Mouse (Mus musculus): Measurements from ENCODE around the gene Stk10. TPM values are rescaled to one million over a fixed set of nuclear protein-coding genes. Genes with fewer than 3 reads are reported as not detected.

The Stk10 gene
- polyA plus RNA-seq, 1 experiment: 9.4 TPM

DNA sequence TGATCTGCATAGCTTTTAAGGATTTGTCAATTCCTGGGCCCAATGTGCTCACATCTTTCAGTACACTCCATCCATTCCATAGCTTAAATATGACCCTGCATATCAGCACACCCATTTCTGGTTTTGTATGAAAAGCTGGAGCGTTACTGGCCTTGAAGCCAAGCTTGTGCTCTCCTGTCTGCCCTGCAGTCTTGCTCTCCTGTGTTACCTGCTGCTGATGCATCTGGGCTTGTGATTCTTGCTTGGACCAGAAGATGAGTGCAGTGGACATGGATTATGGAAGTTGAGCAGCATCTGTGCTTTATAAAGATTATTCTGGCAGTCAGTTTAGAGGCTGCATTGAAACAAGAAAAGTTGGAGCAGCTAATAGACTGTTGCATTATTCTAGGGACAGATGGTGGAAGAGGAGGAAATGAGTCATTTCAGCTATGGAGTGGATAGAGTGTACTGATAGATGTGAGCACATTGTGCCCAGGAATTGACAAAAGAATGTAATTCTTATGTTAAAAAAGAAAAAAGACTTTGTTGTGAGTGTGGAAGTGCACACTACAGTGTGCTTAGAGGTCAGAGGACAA, 129.1 kb downstream of the Stk10 start:
- 82% methylated on average over 1 of the region's 1 CpGs for WGBS
- Histone ChIP-seq H3K27ac (ENCODE audit: insufficient read depth, low read depth, low read length) (no peak overlapping the region), H3K36me3 (ENCODE audit: control insufficient read depth, insufficient read depth, low read length) (no peaks in the 10 kb centered on the region), H3K4me3 (ENCODE audit: insufficient read depth, low read depth, low read length) (no peak overlapping the region), H3K4me1 (ENCODE audit: control insufficient read depth, insufficient read depth, low read length) (peaks cover 22% of the 10 kb centered on the region), H3K27me3 (replicated peaks; ENCODE audit: control insufficient read depth, insufficient read depth, low read length) (no peaks in the 10 kb centered on the region)
- TF ChIP-seq POLR2A (IDR thresholded peaks at IDR 0.05; ENCODE audit: low read depth, low read length) (no peak), CTCF (conservative IDR thresholded peaks at IDR 0.05; ENCODE audit: insufficient read depth, insufficient read length, low read depth, low read length) (no peak)
- DNase-seq: no peak

- Histone ChIP-seq H3K4me3 (ENCODE audit: insufficient read depth, low read depth, low read length) (no peak overlapping the region), H3K27ac (ENCODE audit: insufficient read depth, low read depth, low read length) (no peak overlapping the region), H3K4me1 (ENCODE audit: control insufficient read depth, insufficient read depth, low read length) (peaks cover 15% of the 10 kb centered on the region), H3K36me3 (ENCODE audit: control insufficient read depth, insufficient read depth, low read length) (no peaks in the 10 kb centered on the region), H3K27me3 (replicated peaks; ENCODE audit: control insufficient read depth, insufficient read depth, low read length) (no peaks in the 10 kb centered on the region)
- TF ChIP-seq CTCF (conservative IDR thresholded peaks at IDR 0.05; ENCODE audit: insufficient read depth, insufficient read length, low read depth, low read length) (no peak), POLR2A (IDR thresholded peaks at IDR 0.05; ENCODE audit: low read depth, low read length) (no peak)
- WGBS: 84% methylated on average over 3 of the region's 3 CpGs
- DNase-seq: no peak
These were observed 132.5 kb downstream of the Stk10 start for GRCm38 (mm10) chr11:32665639-32666038.

GRCm38 (mm10) chr11:32666983-32667382, 133.9 kb downstream of the Stk10 start:
- TF ChIP-seq POLR2A (IDR thresholded peaks at IDR 0.05; ENCODE audit: low read depth, low read length): no peak
- TF ChIP-seq CTCF (conservative IDR thresholded peaks at IDR 0.05; ENCODE audit: insufficient read depth, insufficient read length, low read depth, low read length): no peak
- DNase-seq: no peak
- H3K27me3 ChIP-seq (replicated peaks; ENCODE audit: control insufficient read depth, insufficient read depth, low read length): no peaks in the 10 kb centered on the region
- no peak overlapping the region for H3K27ac ChIP-seq (ENCODE audit: insufficient read depth, low read depth, low read length)
- no peak overlapping the region for H3K4me3 ChIP-seq (ENCODE audit: insufficient read depth, low read depth, low read length)
- no peaks in the 10 kb centered on the region for H3K36me3 ChIP-seq (ENCODE audit: control insufficient read depth, insufficient read depth, low read length)
- peaks cover 18% of the 10 kb centered on the region for H3K4me1 ChIP-seq (ENCODE audit: control insufficient read depth, insufficient read depth, low read length)

DNA sequence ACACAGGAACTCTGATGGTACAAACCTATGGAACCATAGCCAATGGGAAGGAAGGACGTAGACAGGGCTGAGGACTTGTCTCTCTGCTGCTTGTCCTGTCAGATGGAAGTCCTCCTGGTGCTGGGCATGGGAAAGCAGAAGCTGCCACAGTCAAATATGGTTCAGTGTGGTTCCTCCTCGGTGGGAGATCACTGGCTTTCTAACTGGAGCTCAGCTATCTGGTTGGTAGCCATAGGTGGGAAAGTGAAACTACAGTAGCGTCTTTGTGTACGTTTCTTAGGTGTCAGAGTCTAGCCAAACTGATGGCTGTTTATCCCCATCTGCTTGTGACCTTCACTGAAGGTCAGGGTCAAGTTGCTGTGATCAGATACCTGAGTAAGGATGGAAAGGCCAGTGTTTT, 138.4 kb downstream of the Stk10 start:
- H3K27ac ChIP-seq (ENCODE audit: insufficient read depth, low read depth, low read length): no peak overlapping the region
- WGBS: 74% methylated on average over 4 of the region's 4 CpGs
- DNase-seq: no peak
- peaks cover 17% of the 10 kb centered on the region for H3K4me1 ChIP-seq (ENCODE audit: control insufficient read depth, insufficient read depth, low read length)
- TF ChIP-seq CTCF (conservative IDR thresholded peaks at IDR 0.05; ENCODE audit: insufficient read depth, insufficient read length, low read depth, low read length): no peak
- TF ChIP-seq POLR2A (IDR thresholded peaks at IDR 0.05; ENCODE audit: low read depth, low read length): no peak
- H3K4me3 ChIP-seq (ENCODE audit: insufficient read depth, low read depth, low read length): no peak overlapping the region
- no peaks in the 10 kb centered on the region for H3K36me3 ChIP-seq (ENCODE audit: control insufficient read depth, insufficient read depth, low read length)
- H3K27me3 ChIP-seq (replicated peaks; ENCODE audit: control insufficient read depth, insufficient read depth, low read length): no peaks in the 10 kb centered on the region

Other genes with a start within 250 kb of the Stk10 start
- gene Hba-a1, start 249.8 kb upstream of the Stk10 start, polyA plus RNA-seq (2012; rRNA removed): 1,733 and 2,108 TPM in 2 replicates
- gene Hbq1b, start 246.3 kb upstream of the Stk10 start, polyA plus RNA-seq (2012; rRNA removed): 0.22 and 0.34 TPM in 2 replicates
- 4,083 and 5,122 TPM in 2 replicates for gene Hba-a2, start 236.8 kb upstream of the Stk10 start, polyA plus RNA-seq (2012; rRNA removed)
- 0.18 and 0.45 TPM in 2 replicates for gene Hbq1a, start 233.2 kb upstream of the Stk10 start, polyA plus RNA-seq (2012; rRNA removed)
- 3.7 TPM in 2 replicates for gene Sh3pxd2b, start 185.5 kb upstream of the Stk10 start, polyA plus RNA-seq (2012; rRNA removed)
- 4.6 and 5.4 TPM in 2 replicates for gene Ubtd2, start 77.9 kb upstream of the Stk10 start, polyA plus RNA-seq (2012; rRNA removed)
- 0.14 TPM in 1 of 2 replicates, not detected in the other for gene Efcab9, start 1.2 kb upstream of the Stk10 start, polyA plus RNA-seq (2012; rRNA removed)
- 62.2 and 63.7 TPM in 2 replicates for gene Fbxw11, start 109.4 kb downstream of the Stk10 start, polyA plus RNA-seq (2012; rRNA removed)